Mouse (Mus musculus): ENCODE data around the gene Dact2. TPM values are rescaled to one million over a fixed set of nuclear protein-coding genes. Genes with fewer than 3 reads are reported as not detected.

The Dact2 gene
- 0.70 and 0.90 TPM in 2 replicates for polyA plus RNA-seq (2012; rRNA removed)

GRCm38 (mm10) chr17:14204061-14204460 is at the start of gene Dact2:
Gene Dact2, minus strand, starts transcription at chr17:14204304.

Other genes with a start within 250 kb of the Dact2 start
- gene Gm7356, start 200.6 kb downstream of the Dact2 start, polyA plus RNA-seq (2012; rRNA removed): not detected in 2 replicates
- gene Gm7358, start 144.8 kb downstream of the Dact2 start, polyA plus RNA-seq (2012; rRNA removed): not detected in 2 replicates
- gene Smoc2, start 75.2 kb upstream of the Dact2 start, polyA plus RNA-seq (2012; rRNA removed): 2.2 and 3.3 TPM in 2 replicates